Mouse (Mus musculus): ENCODE results near the gene Duox1.

Duox1 gene

GRCm38 (mm10) chr2:122315372-122315771, at the start of gene Duox1:
Duox1 (plus strand) TSS chr2:122315672.
- no peak for DNase-seq

GRCm38 (mm10) chr2:122266407-122267193, 48.9 kb upstream of the Duox1 start:
- DNase-seq, result no peak

GRCm38 (mm10) chr2:122278769-122279168, 36.7 kb upstream of the Duox1 start:
- DNase-seq, result no peak

GRCm38 (mm10) chr2:122284091-122284490, 31.4 kb upstream of the Duox1 start:
- no peak for DNase-seq

GRCm38 (mm10) chr2:122286137-122286536, 29.3 kb upstream of the Duox1 start:
- DNase-seq, result no peak

- no peak for DNase-seq
These were observed 20.6 kb upstream of the Duox1 start for GRCm38 (mm10) chr2:122294916-122295315.

- peak in 1 of 2 experiments; percentile 20 for DNase-seq
These were observed 18.0 kb upstream of the Duox1 start for GRCm38 (mm10) chr2:122297271-122298095.

GRCm38 (mm10) chr2:122298096-122298499, 17.4 kb upstream of the Duox1 start, which contains the start of gene Duox2:
Duox2 (minus strand) TSS chr2:122298449.
- no peak for DNase-seq

- DNase-seq, result no peak
These were observed 16.6 kb upstream of the Duox1 start, which contains the start of gene Duoxa2 for GRCm38 (mm10) chr2:122298596-122299490. Duoxa2 (plus strand) TSS chr2:122298900.

GRCm38 (mm10) chr2:122299911-122300655, 15.4 kb upstream of the Duox1 start:
- no peak for DNase-seq

GRCm38 (mm10) chr2:122300656-122301020, 14.8 kb upstream of the Duox1 start:
- no peak for DNase-seq

- peak; percentile 67 to 71 for DNase-seq
These were observed 14.2 kb upstream of the Duox1 start for GRCm38 (mm10) chr2:122301081-122301920.

GRCm38 (mm10) chr2:122301921-122302573, 13.4 kb upstream of the Duox1 start:
- DNase-seq, result peak in 1 of 2 experiments; percentile 34

GRCm38 (mm10) chr2:122302574-122303241, 12.8 kb upstream of the Duox1 start:
- peak; percentile 87 to 88 for DNase-seq

GRCm38 (mm10) chr2:122304544-122304943, 10.9 kb upstream of the Duox1 start:
- DNase-seq, result no peak

- no peak for DNase-seq
These were observed 10.2 kb upstream of the Duox1 start for GRCm38 (mm10) chr2:122305097-122305892.

- peak; percentile 67 to 75 for DNase-seq
These were observed 9.3 kb upstream of the Duox1 start for GRCm38 (mm10) chr2:122306184-122306583.

GRCm38 (mm10) chr2:122309647-122310046, 5.8 kb upstream of the Duox1 start:
- DNase-seq, result peak in 1 of 2 experiments; percentile 36

- no peak for DNase-seq
These were observed 3.9 kb upstream of the Duox1 start for GRCm38 (mm10) chr2:122311561-122311960.
